Mouse (Mus musculus) midbrain, embryonic 16.5 days (tissue): ENCODE results near the gene Prcc. TPM values are rescaled to one million over a fixed set of nuclear protein-coding genes. Genes with fewer than 3 reads are reported as not detected.
A peak's percentile ranks its signal among the peaks of the same experiment; 100 is the strongest.
"Not testable (repeated sequence)": the region's sequence is repeated elsewhere in the genome, so short reads cannot be mapped to it uniquely, and the experiment has no call there.

Experiments used
- ATAC-seq: fragments of 200-750 bp; cut with Nextera tagmentation; 2 replicates; pipeline ENCODE4 v1.8.0; 2017; ENCODE audit warnings: moderate TSS enrichment
- H3K27ac ChIP-seq: fragments of 300-500 bp; sonication (generic); 2 replicates; pipeline ENCODE4 v1.5.1; 2014; ENCODE audit warnings: mild to moderate bottlenecking, low read length, mixed read lengths
- H3K27me3 ChIP-seq: fragments of 300-500 bp; sonication (generic); 2 replicates; pipeline ENCODE4 v1.6.1; 2014; ENCODE audit warnings: low read depth, low read length, mixed read lengths; ENCODE audit not compliant: control insufficient read depth, insufficient read depth
- H3K36me3 ChIP-seq: fragments of 300-500 bp; sonication (generic); 2 replicates; pipeline ENCODE4 v1.6.1; 2014; ENCODE audit warnings: mild to moderate bottlenecking, low read length, moderate library complexity, mixed read lengths; ENCODE audit not compliant: control insufficient read depth, insufficient read depth
- H3K4me1 ChIP-seq: fragments of 300-500 bp; sonication (generic); 2 replicates; pipeline ENCODE4 v1.6.1; 2014; ENCODE audit warnings: mild to moderate bottlenecking, low read length, mixed read lengths; ENCODE audit not compliant: control insufficient read depth, insufficient read depth
- H3K4me2 ChIP-seq: fragments of 300-500 bp; sonication (generic); 2 replicates; pipeline ENCODE4 v1.6.1; 2014; ENCODE audit warnings: mild to moderate bottlenecking, low read length, mixed read lengths
- H3K4me3 ChIP-seq: fragments of 300-500 bp; sonication (generic); 2 replicates; pipeline ENCODE4 v1.5.1; 2014; ENCODE audit warnings: low read depth, mild to moderate bottlenecking, low read length, moderate library complexity, mixed read lengths
- H3K9ac ChIP-seq: fragments of 300-500 bp; sonication (generic); 2 replicates; pipeline ENCODE4 v1.6.1; 2014; ENCODE audit warnings: low read depth, low read length, mixed read lengths
- H3K9me3 ChIP-seq: fragments of 300-500 bp; sonication (generic); replicated peaks from 2 replicates; pipeline ENCODE4 v1.6.1; 2014; ENCODE audit warnings: mild to moderate bottlenecking, low read length, mixed read lengths; ENCODE audit not compliant: control insufficient read depth, poor library complexity, severe bottlenecking
- WGBS: fragments of 180-500 bp; shearing (Covaris S2); extraction: QIAGEN DNeasy Blood & Tissue Kit; methylation state at CpG from one replicate; pipeline ENCODE4 v1.1.7; 2014; 5-methylcytosine and 5-hydroxymethylcytosine counted together
- polyA plus RNA-seq: library from polyadenylated mRNA; unstranded; fragments of >200 nt; fragmentation: Nextera tagmentation; extraction: Ambion mirVana; gene quantifications from 2 replicates; pipeline ENCODE4 v1.2.1, GENCODE M21; 2015

The Prcc gene
- polyA plus RNA-seq, 1 experiment from 2014 or later = 16.3 TPM

DNA sequence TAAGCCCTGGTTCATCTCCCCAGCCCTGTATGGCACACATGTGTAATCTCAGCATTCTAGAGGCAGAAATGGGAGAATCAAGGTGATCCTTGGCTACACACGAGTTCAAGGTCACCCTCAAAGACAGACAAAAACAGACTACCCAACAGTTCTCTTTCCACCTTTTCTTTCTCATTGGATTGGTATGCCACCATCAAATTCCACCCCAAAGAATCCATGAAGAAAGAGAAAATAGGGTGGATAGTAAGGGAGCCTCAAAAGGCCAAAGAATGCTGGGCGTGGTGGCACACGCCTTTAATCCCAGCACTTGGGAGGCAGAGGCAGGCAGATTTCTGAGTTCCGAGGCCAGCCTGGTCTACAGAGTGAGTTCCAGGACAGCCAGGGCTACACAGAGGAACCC, 21.3 kb downstream of the Prcc start:
- peaks cover 40% of the 10 kb centered on the region for H3K36me3 ChIP-seq
- not testable (repeated sequence) for H3K27ac ChIP-seq, ATAC-seq

DNA sequence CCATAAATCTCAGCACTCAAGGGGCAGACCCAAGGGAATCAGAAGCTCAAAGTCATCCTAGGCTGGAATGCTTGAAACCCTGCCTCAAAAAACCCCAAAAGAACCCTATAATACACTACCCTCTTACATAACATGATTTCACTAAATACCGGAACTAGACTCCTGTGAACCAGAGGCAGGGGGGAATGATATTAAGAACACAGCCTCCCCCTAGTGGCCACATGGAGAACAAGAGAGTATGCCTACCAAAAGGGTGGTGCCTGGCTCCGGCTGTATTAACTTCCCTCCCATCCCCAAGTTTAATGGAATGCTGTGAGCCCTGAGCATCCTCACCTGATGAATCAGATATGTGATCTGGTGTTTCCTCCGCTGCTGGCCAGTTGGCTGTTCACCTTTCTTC, 25.6 kb downstream of the Prcc start:
- Histone ChIP-seq H3K9me3 (no peaks in the 10 kb centered on the region), H3K4me1 (no peaks in the 10 kb centered on the region), H3K36me3 (peaks cover 39% of the 10 kb centered on the region), H3K27ac (no peak overlapping the region), H3K4me3 (no peak overlapping the region), H3K27me3 (no peaks in the 10 kb centered on the region), H3K9ac (no peak overlapping the region), H3K4me2 (no peak overlapping the region)
- WGBS = 24% methylated on average over 3 of the region's 3 CpGs
- peak; percentile 70; the same call in 1 of the 2 replicates for ATAC-seq

More for the DNA sequence above, 21.3 kb downstream of the Prcc start:
- not testable (repeated sequence) for H3K9ac ChIP-seq, H3K4me3 ChIP-seq, H3K4me2 ChIP-seq, H3K27me3 ChIP-seq, H3K4me1 ChIP-seq, H3K9me3 ChIP-seq
- 93% methylated on average over 4 of the region's 4 CpGs for WGBS

DNA sequence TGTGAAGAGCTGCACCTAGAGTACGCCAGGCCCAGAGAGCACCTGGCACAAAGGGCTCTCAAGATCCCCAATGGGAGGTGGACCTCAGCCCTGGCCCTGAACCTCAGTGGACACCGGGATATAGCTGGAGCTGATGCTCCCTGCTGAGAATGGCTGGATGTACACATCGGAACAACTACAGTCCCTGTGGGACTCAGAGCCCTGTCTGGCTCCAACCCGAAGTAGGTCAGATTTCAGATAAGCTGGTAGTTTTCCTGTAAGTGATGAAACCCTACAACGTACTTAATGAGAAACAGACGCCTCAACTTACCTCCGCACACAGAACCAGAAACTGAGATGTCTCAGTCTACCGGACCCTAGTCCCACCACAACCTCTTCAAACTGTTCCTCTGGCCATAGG, 27.7 kb downstream of the Prcc start:
- H3K36me3 ChIP-seq = peaks cover 32% of the 10 kb centered on the region

DNA sequence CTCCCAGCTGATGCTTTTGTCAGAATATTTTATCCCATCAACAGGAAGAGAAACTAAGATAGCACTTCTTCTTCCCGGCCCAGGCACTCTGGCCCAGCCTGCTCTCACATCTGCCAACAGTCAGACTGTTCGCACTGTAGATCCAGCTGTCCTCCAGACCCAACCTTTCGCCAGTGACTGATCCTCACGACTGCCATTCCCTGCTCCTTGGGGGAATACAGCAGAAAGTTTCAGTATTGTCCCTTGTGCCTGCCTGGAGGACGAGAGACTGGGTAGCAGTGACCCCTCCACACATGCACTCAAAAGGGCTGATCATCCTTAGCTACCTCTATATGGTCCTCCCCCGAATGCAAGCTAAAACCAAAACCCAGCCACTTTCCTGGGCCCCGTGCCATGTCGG, 29.5 kb downstream of the Prcc start:
- peaks cover 2% of the 10 kb centered on the region; the same call in 1 of the 2 replicates for H3K4me1 ChIP-seq
- no peaks in the 10 kb centered on the region for H3K27me3 ChIP-seq
- no peak overlapping the region for H3K4me2 ChIP-seq
- no peak overlapping the region for H3K27ac ChIP-seq
- no peak overlapping the region for H3K9ac ChIP-seq
- 91% methylated on average over 8 of the region's 8 CpGs for WGBS
- no peak for ATAC-seq
- H3K4me3 ChIP-seq = no peak overlapping the region
- H3K36me3 ChIP-seq = peaks cover 23% of the 10 kb centered on the region
- no peaks in the 10 kb centered on the region for H3K9me3 ChIP-seq

More for the DNA sequence above, 27.7 kb downstream of the Prcc start:
- Histone ChIP-seq H3K4me1 (peaks cover 2% of the 10 kb centered on the region; the same call in 1 of the 2 replicates), H3K4me3 (no peak overlapping the region), H3K27me3 (no peaks in the 10 kb centered on the region), H3K4me2 (no peak overlapping the region), H3K9ac (no peak overlapping the region), H3K27ac (no peak overlapping the region), H3K9me3 (no peaks in the 10 kb centered on the region)
- WGBS = 92% methylated on average over 8 of the region's 8 CpGs
- ATAC-seq = no peak

DNA sequence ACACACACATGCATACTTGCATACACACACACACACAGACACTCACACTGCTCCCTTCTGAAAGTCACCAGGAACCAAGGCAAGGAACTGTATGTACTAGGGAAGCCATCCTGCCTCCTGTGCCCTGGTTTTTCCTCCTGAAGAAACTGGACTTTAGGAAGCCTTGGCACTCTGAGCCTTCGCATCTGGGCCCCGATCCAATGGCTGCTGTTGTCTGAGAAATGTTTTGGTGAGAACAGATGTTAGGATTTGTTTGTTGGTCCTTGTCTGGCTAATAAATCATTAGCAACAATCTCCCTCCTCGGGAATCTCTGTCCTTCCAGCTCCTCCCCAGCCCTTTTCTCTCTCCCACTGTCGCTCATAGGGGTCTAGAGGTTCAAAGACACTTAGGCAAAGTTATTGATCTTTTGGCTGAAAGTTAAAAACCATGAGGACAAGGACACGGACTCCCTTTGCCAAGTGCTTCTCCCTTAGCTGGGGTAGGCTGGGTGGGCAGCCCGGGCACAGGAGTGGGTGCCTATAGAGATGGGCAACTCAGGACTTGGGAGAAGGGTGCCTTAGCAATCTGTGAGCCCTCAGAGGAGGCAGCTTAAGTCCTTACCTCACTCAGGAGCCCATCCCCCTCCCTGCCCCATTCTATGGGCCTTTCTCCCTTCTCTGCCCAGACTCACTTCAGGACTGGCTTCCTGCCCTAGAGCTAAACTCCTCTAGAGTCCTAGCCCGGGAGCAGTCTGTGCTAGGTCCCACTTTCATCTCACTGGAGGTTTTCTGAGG, 30.4 kb downstream of the Prcc start:
- Histone ChIP-seq H3K4me2 (no peak overlapping the region), H3K9me3 (no peaks in the 10 kb centered on the region), H3K9ac (no peak overlapping the region), H3K27me3 (no peaks in the 10 kb centered on the region), H3K36me3 (peaks cover 21% of the 10 kb centered on the region), H3K4me1 (peaks cover 2% of the 10 kb centered on the region; the same call in 1 of the 2 replicates), H3K27ac (peak overlapping the region; percentile 28; the same call in 1 of the 2 replicates), H3K4me3 (no peak overlapping the region)
- 77% methylated on average over 7 of the region's 7 CpGs for WGBS
- no peak for ATAC-seq

DNA sequence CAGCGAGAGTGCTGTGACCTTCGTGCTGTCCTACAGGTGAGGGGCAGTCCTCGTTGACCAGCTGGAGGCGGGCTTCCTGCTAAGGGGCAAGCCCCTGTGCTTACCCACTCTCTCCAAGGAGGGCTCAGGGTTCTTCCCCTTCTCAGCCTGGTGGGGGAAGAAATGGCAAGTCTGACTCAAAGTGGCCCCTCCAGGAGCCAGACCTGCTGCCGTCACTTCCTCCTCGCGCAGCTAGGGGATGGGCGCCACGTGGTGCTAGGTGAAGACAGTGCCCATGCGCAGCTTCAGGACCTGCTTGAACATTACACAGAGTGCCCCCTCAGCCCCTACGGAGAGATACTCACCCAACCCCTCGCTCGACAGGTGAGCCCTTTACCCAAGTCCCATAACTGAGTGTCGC, 36.3 kb downstream of the Prcc start:
- Histone ChIP-seq H3K9ac (no peak overlapping the region), H3K4me3 (no peak overlapping the region), H3K9me3 (no peaks in the 10 kb centered on the region), H3K4me2 (no peak overlapping the region), H3K36me3 (no peaks in the 10 kb centered on the region), H3K27ac (no peak overlapping the region), H3K4me1 (peaks cover 2% of the 10 kb centered on the region; the same call in 1 of the 2 replicates), H3K27me3 (no peaks in the 10 kb centered on the region)
- no peak for ATAC-seq
- WGBS = 84% methylated on average over 14 of the region's 14 CpGs

DNA sequence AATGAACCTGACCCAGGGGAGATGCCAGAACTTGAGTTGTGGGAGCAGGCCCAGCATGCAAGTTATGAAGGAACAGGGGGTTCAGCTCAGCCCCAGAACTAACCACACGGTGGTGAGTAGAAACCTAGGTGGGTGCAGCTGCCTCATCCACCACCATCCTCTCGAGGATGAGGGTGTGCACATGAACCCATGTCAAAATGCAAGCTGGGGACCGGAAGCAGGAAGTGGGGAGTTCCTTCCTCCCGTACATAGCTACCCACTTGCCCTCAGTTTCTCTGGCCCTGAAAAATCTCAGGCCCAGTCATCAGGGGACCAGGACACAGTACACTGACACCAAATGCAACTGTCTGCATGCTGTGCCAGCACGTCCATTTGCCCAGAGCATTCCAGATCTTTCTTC, 37.7 kb downstream of the Prcc start:
- Histone ChIP-seq H3K4me3 (no peak overlapping the region), H3K9me3 (no peaks in the 10 kb centered on the region), H3K27ac (no peak overlapping the region), H3K9ac (no peak overlapping the region), H3K4me1 (no peaks in the 10 kb centered on the region), H3K4me2 (no peak overlapping the region), H3K36me3 (no peaks in the 10 kb centered on the region), H3K27me3 (no peaks in the 10 kb centered on the region)
- no peak for ATAC-seq
- WGBS = 88% methylated on average over 5 of the region's 5 CpGs

DNA sequence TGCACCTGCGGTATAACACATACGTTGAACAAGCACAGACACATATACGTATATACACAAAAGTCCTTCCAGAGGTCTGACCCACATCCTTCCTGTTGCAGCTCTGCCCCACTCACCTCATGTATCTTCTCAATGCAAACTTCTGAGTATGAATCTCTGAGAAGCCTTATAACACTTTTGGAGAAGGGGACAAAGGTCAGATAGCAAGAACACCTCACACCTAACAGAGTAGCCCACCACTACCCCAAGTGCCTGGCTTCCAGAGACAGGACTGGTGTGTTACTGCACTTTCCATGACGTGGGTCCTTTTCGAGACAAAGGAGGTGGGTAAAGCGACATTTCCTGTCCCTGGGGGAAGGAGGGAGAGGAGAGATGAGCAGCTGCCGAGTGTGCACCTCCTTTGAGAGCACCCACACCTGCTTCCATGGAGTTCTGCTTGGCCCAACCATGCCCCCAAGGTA, 38.7 kb downstream of the Prcc start, which contains the start of gene Sh2d2a:
Gene Sh2d2a (plus strand): TSS at position 106 of the 461 bp plus-strand sequence.
- H3K36me3 ChIP-seq = no peaks in the 10 kb centered on the region
- 81% methylated on average over 7 of the region's 7 CpGs for WGBS
- H3K4me3 ChIP-seq = no peak within 1 kb of the TSS
- H3K4me2 ChIP-seq = no peak within 1 kb of the TSS
- no peaks in the 10 kb centered on the region for H3K4me1 ChIP-seq
- no peak within 1 kb of the TSS for H3K9ac ChIP-seq
- no peaks in the 10 kb centered on the region for H3K9me3 ChIP-seq
- H3K27ac ChIP-seq = no peak within 1 kb of the TSS
- no peaks in the 10 kb centered on the region for H3K27me3 ChIP-seq
- ATAC-seq = no peak

DNA sequence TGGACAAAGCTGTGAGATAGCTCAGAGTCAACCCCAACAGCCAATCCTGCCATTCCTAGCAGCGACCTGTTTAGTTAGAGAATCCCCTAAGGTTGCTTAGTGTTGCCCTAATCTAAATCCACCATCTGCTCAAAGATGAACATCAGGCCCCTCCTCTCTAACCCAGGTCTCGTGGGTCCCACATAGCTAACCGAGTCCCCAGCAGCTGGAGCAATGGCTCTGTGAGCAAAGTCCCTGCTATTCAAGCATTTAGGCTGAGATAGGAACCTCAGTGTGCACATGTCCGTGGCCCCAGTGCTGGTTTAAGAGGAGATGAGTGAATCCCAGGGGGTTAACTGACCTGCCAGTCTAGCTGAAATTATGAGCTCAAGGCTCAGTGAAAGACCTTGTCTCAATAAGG, 39.2 kb downstream of the Prcc start:
- Histone ChIP-seq H3K36me3 (no peaks in the 10 kb centered on the region), H3K4me3 (no peak overlapping the region), H3K27ac (no peak overlapping the region), H3K9ac (no peak overlapping the region), H3K27me3 (no peaks in the 10 kb centered on the region), H3K4me1 (no peaks in the 10 kb centered on the region), H3K4me2 (no peak overlapping the region), H3K9me3 (no peaks in the 10 kb centered on the region)
- ATAC-seq = no peak
- 58% methylated on average over 4 of the region's 4 CpGs for WGBS
